Mouse (Mus musculus) lung, postnatal 0 days (tissue): Measurements from ENCODE around the gene Gapvd1. TPM values are rescaled to one million over a fixed set of nuclear protein-coding genes. Genes with fewer than 3 reads are reported as not detected.

Experiments
- ATAC-seq: fragments of 200-750 bp; cut with Nextera tagmentation; 2 replicates; pipeline ENCODE4 v1.8.0; 2017; ENCODE audit warnings: moderate library complexity
- DNase-seq: peaks from one replicate; pipeline ENCODE4 v3.0.0-alpha.2; 2016; ENCODE audit warnings: low spot score
- H3K27ac ChIP-seq: fragments of 300-500 bp; sonication (generic); 2 replicates; pipeline ENCODE4 v1.5.1; 2014; ENCODE audit warnings: antibody characterized with exemption, mild to moderate bottlenecking, low read length, mixed read lengths
- H3K27me3 ChIP-seq: fragments of 300-500 bp; sonication (generic); replicated peaks from 2 replicates; pipeline ENCODE4 v1.6.1; 2014; ENCODE audit warnings: low read length, mixed read lengths; ENCODE audit not compliant: insufficient read depth
- H3K36me3 ChIP-seq: fragments of 300-500 bp; sonication (generic); 2 replicates; pipeline ENCODE4 v1.6.1; 2014; ENCODE audit warnings: low read length, mixed read lengths; ENCODE audit not compliant: insufficient read depth
- H3K4me1 ChIP-seq: fragments of 300-500 bp; sonication (generic); 2 replicates; pipeline ENCODE4 v1.6.1; 2014; ENCODE audit warnings: antibody characterized with exemption, low read depth, low read length, mixed read lengths; ENCODE audit not compliant: insufficient read depth
- H3K4me2 ChIP-seq: fragments of 300-500 bp; sonication (generic); replicated peaks from 2 replicates; pipeline ENCODE4 v1.6.1; 2014; ENCODE audit warnings: low read depth, mild to moderate bottlenecking, low read length, moderate library complexity, mixed read lengths
- H3K4me3 ChIP-seq: fragments of 300-500 bp; sonication (generic); 2 replicates; pipeline ENCODE4 v1.5.1; 2014; ENCODE audit warnings: low read depth, low read length
- H3K9ac ChIP-seq: fragments of 300-500 bp; sonication (generic); replicated peaks from 2 replicates; pipeline ENCODE4 v1.6.1; 2014; ENCODE audit warnings: low read depth, mild to moderate bottlenecking
- H3K9me3 ChIP-seq: fragments of 300-500 bp; sonication (generic); 2 replicates; pipeline ENCODE4 v1.6.1; 2016; ENCODE audit warnings: low read length, mixed read lengths
- CTCF ChIP-seq: IDR thresholded peaks from 2 replicates; pipeline ENCODE4 v1.5.1; 2016; ENCODE audit warnings: antibody characterized with exemption, mild to moderate bottlenecking
- EP300 ChIP-seq: IDR thresholded peaks from 2 replicates; pipeline ENCODE4 v1.6.1; 2016; ENCODE audit warnings: antibody characterized with exemption, mild to moderate bottlenecking, control low read depth
- WGBS: fragments of 180-500 bp; shearing (Covaris S2); extraction: QIAGEN DNeasy Blood & Tissue Kit; methylation state at CpG from one replicate; pipeline ENCODE4 v1.1.7; 2014; 5-methylcytosine and 5-hydroxymethylcytosine counted together
- polyA plus RNA-seq: library from polyadenylated mRNA; unstranded; fragments of >200 nt; fragmentation: Nextera tagmentation; extraction: Ambion mirVana; gene quantifications from 2 replicates; pipeline ENCODE4 v1.2.1, GENCODE M21; 2015

The Gapvd1 gene
- polyA plus RNA-seq, 1 experiment from 2014 or later = 50.1 TPM

GRCm38 (mm10) chr2:34645851-34646540 is 109.0 kb downstream of the Gapvd1 start:
- Histone ChIP-seq H3K4me2 (peak overlapping the region; percentile 77), H3K4me3 (peak overlapping the region; percentile 46), H3K9ac (peak overlapping the region; percentile 32; the same call in 1 of the 2 replicates), H3K36me3 (no peaks in the 10 kb centered on the region), H3K27ac (no peak overlapping the region), H3K27me3 (no peaks in the 10 kb centered on the region), H3K9me3 (no peaks in the 10 kb centered on the region), H3K4me1 (0 out of 2 replicates have a peak, but pooled peaks cover 3% of the 10 kb centered on the region)
- peak; percentile 97 for ATAC-seq
- WGBS = 8% methylated on average over 21 of the region's 21 CpGs
- no peak for TF ChIP-seq EP300
- TF ChIP-seq CTCF = no peak
- DNase-seq = peak; percentile 9

DNA sequence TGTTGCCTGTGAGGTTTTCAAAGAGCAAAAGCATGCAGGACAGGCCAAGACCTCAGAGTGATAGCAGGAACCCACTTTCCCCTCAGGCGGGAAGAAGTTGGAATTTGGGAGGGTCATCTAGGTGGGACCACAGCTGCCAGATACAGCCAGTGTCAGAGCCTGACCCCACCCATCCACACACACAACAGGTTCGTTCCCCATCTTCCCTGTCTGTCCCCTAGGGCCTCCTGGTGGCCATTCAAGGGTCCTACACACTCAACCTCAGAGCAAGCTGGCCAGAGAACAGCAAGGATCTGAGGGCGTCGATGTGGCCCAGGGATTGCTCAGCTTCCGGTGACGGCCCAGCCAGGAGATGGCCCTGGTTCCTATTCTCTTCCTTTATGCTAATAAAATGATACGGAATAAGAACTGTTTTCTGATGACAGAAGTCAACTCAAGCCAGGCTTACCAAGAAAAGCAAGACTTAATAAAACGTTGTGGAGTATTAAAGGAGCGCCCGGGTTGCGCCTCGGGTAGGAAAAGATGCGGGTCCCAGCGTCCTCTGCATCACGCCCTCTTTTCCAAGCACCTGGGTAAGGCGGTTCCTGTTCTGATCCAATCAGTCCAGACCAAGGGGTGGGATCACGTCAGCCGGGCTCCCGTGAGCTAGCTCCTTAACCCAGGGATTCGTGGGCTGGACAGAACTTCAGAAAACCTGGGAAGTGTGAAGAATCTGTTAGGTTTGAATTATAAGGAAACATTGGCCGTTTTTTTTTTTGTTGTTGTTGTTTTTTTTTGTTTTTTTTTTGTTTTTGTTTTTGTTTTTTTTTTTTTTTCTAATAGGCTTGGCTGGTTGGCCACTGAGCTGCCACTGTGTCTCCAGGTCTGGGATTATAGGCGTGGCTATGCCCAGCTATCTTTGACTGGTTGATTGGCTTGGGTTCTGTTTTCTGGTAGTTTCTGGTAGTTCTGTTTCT is 110.2 kb downstream of the Gapvd1 start:
- Histone ChIP-seq H3K4me2 (no peak overlapping the region), H3K27me3 (no peaks in the 10 kb centered on the region), H3K4me3 (no peak overlapping the region), H3K36me3 (no peaks in the 10 kb centered on the region), H3K4me1 (0 out of 2 replicates have a peak, but pooled peaks cover 3% of the 10 kb centered on the region), H3K9me3 (no peaks in the 10 kb centered on the region), H3K9ac (no peak overlapping the region), H3K27ac (no peak overlapping the region)
- TF ChIP-seq CTCF = peak; percentile 80
- TF ChIP-seq EP300 = no peak
- WGBS = 47% methylated on average over 22 of the region's 22 CpGs
- ATAC-seq = peak; percentile 22; the same call in 1 of the 2 replicates
- DNase-seq = peak; percentile 46

- H3K4me1 ChIP-seq = peaks cover 7% of the 10 kb centered on the region; the same call in 1 of the 2 replicates
- DNase-seq (peak; percentile 33), ATAC-seq (no peak)
- no peaks in the 10 kb centered on the region for H3K9me3 ChIP-seq
- no peaks in the 10 kb centered on the region for H3K27me3 ChIP-seq
- H3K27ac ChIP-seq = no peak overlapping the region
- no peak overlapping the region for H3K9ac ChIP-seq
- no peaks in the 10 kb centered on the region for H3K36me3 ChIP-seq
- WGBS = 46% methylated on average over 2 of the region's 2 CpGs
- TF ChIP-seq EP300 (no peak), CTCF (peak; percentile 64)
- no peak overlapping the region for H3K4me3 ChIP-seq
- H3K4me2 ChIP-seq = no peak overlapping the region
Measured at GRCm38 (mm10) chr2:34642351-34642750, 112.7 kb downstream of the Gapvd1 start.

DNA sequence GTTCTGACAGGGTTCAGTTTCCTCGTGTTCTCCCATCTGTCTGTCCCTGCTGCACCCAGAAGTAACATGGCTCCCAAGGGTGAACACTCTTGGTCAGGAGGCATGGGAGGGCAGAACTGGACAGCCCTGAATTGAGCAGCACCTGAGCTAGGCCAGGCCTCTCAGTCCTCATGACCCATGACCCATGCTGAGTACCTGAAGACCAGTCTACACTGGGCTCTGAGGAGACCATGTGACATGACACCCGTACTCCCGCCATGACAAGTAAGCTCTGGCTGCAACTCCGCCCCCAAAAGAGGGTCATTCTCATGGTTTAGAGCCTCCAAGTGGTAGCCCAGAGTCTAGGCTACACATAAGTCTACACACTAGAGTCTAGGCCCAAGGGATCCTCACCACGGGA is 115.3 kb downstream of the Gapvd1 start:
- 57% methylated on average over 5 of the region's 5 CpGs for WGBS
- Histone ChIP-seq H3K9ac (no peak overlapping the region), H3K27me3 (no peaks in the 10 kb centered on the region), H3K36me3 (no peaks in the 10 kb centered on the region), H3K27ac (no peak overlapping the region), H3K9me3 (no peaks in the 10 kb centered on the region), H3K4me3 (no peak overlapping the region), H3K4me2 (no peak overlapping the region), H3K4me1 (peaks cover 4% of the 10 kb centered on the region; the same call in 1 of the 2 replicates)
- ATAC-seq (0 out of 2 replicates have a peak, but pooled peaks have one; percentile 8), DNase-seq (no peak)
- TF ChIP-seq EP300 = no peak
- TF ChIP-seq CTCF = no peak

DNA sequence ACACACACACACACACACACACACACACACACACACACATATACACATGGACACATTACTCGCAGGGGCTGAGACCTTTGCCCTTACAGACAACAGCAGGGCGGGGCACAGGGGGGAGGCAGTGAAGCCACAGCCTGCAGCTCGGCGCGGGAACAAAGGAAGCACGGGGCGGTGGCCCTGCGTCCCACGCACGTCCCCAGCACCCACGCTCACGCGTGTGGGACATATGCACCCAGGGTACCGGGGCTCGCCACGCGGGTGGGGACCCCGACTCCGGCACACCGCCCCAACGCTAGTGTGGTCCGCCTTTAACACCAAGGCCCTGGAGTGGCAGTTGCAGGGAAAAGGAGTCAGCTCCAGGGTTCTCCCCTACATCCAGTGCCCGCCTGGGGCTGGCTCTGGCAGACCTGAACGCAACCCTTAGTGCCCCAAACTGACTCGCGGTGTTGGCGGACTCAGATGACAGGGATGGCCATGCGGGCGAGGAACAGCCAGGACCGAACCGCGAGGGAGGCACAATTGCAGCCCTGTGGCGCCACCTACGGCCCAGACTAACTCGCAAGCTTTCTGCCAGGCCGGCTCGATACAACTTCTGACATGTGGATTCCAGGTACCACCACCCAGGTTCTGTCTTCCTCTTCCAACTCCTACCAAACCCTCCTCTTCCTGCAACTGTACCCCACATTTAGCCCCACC is 115.9 kb downstream of the Gapvd1 start:
- DNase-seq (peak; percentile 85), ATAC-seq (peak; percentile 80)
- TF ChIP-seq CTCF (peak; percentile 91), EP300 (no peak)
- H3K27ac ChIP-seq = no peak overlapping the region
- WGBS = 12% methylated on average over 37 of the region's 37 CpGs
- no peaks in the 10 kb centered on the region for H3K9me3 ChIP-seq
- no peaks in the 10 kb centered on the region for H3K27me3 ChIP-seq
- peaks cover 4% of the 10 kb centered on the region; the same call in 1 of the 2 replicates for H3K4me1 ChIP-seq
- H3K4me3 ChIP-seq = peak overlapping the region; percentile 26; the same call in 1 of the 2 replicates
- no peaks in the 10 kb centered on the region for H3K36me3 ChIP-seq
- no peak overlapping the region for H3K9ac ChIP-seq
- peak overlapping the region; percentile 69 for H3K4me2 ChIP-seq
